Mouse (Mus musculus) neural tube, embryonic 11.5 days (tissue): ENCODE measurements around the gene Ankmy1. TPM values are rescaled to one million over a fixed set of nuclear protein-coding genes. Genes with fewer than 3 reads are reported as not detected.

ENCODE experiments used
- ATAC-seq: fragments of 200-750 bp; cut with Nextera tagmentation; 2 replicates; pipeline ENCODE4 v1.8.0; 2017; ENCODE audit warnings: moderate number of reproducible peaks, mild to moderate bottlenecking, moderate TSS enrichment, moderate library complexity; ENCODE audit not compliant: insufficient read depth, low FRiP score, low TSS enrichment
- DNase-seq: peaks from one replicate; pipeline ENCODE4 v3.0.0-alpha.2; 2015; ENCODE audit warnings: low spot score
- H3K27ac ChIP-seq: fragments of 300-500 bp; sonication (generic); 2 replicates; pipeline ENCODE4 v1.5.1; 2014; ENCODE audit warnings: low read depth, mild to moderate bottlenecking, low read length
- H3K27me3 ChIP-seq: fragments of 300-500 bp; sonication (generic); 2 replicates; pipeline ENCODE4 v1.6.1; 2014; ENCODE audit warnings: mild to moderate bottlenecking, low read length, mixed read lengths; ENCODE audit not compliant: control insufficient read depth, insufficient read depth
- H3K36me3 ChIP-seq: fragments of 300-500 bp; sonication (generic); 2 replicates; pipeline ENCODE4 v1.6.1; 2014; ENCODE audit warnings: mild to moderate bottlenecking, low read length, moderate library complexity, mixed read lengths; ENCODE audit not compliant: control insufficient read depth, insufficient read depth
- H3K4me1 ChIP-seq: fragments of 300-500 bp; sonication (generic); 2 replicates; pipeline ENCODE4 v1.6.1; 2014; ENCODE audit warnings: low read length, mixed read lengths; ENCODE audit not compliant: control insufficient read depth, insufficient read depth
- H3K4me2 ChIP-seq: fragments of 300-500 bp; sonication (generic); 2 replicates; pipeline ENCODE4 v1.6.1; 2014; ENCODE audit warnings: low read depth, mild to moderate bottlenecking, moderate library complexity
- H3K4me3 ChIP-seq: fragments of 300-500 bp; sonication (generic); 2 replicates; pipeline ENCODE4 v1.5.1; 2014; ENCODE audit warnings: low read depth, low read length
- H3K9ac ChIP-seq: fragments of 300-500 bp; sonication (generic); 2 replicates; pipeline ENCODE4 v1.6.1; 2014; ENCODE audit warnings: mild to moderate bottlenecking, low read length
- H3K9me3 ChIP-seq: fragments of 300-500 bp; sonication (generic); 2 replicates; pipeline ENCODE4 v1.6.1; 2016; ENCODE audit warnings: low read length; ENCODE audit not compliant: control insufficient read depth
- WGBS: fragments of 180-500 bp; shearing (Covaris S2); extraction: QIAGEN DNeasy Blood & Tissue Kit; methylation state at CpG from one replicate; pipeline ENCODE4 v1.1.7; 2014; 5-methylcytosine and 5-hydroxymethylcytosine counted together
- microRNA counts: library from miRNA; unstranded; fragments of <30 nt; microRNA quantifications from one replicate; lab custom pipeline; 2015
- microRNA-seq: library from miRNA; unstranded; fragments of <30 nt; microRNA quantifications from one replicate; pipeline ENCODE4, GENCODE M21; 2016
- polyA plus RNA-seq: library from polyadenylated mRNA; unstranded; fragments of >200 nt; fragmentation: Nextera tagmentation; extraction: Ambion mirVana; gene quantifications from 2 replicates; pipeline ENCODE4 v1.2.1, GENCODE M21; 2014

Ankmy1 gene
- polyA plus RNA-seq, 1 experiment from 2014 or later, result 0.23 TPM

DNA sequence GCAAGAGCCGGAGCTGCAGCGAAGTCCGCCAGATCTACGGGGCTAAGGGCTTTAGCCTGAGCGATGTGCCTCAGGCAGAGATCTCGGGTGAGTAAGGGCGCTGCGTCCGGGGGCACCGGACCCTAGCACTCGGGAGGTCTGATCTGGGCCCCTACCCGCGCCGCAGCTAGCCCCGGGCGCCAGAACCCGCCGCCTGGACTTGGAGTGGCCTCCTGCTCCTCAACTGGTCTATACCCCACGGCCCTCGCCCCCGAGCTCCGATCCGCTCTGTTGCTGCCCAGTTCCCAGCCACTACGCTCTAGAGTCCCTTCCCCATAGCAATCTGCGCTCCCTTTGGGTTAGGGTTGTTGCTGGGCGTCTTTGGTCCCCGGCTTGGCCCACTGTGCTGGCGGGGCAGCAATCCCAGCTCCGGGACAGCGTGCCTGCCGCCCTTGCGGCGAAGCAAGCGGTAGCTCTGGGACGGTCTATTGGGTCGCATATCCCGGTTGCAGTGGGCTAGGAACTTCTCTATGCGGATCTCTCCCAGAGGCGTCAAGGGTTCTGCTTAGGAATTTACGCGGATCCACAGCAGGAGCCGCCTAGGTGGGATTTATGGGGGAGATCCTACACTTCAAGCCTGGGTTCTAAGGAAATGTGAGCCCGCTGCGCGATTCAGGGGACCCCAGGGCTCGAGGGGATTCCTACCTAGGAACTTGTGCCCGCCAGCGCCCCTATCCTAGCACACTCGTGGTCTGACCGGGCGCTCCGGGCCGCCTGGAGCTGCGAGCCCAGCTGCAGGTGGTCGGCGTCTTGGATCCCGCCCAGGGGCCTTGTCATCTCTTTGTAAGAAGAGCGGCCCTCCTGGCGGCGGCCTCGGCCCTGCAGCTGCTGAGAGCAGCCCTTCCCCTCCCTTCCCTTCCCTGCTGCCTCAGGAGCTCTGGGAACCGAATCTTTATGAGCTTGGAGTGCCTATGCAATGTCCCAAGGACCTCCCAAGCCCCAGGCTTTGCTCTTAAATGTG is 70.4 kb downstream of the Ankmy1 start:
- peak overlapping the region; percentile 83 for H3K27ac ChIP-seq
- peak overlapping the region; percentile 66 for H3K4me2 ChIP-seq
- H3K4me3 ChIP-seq, result peak overlapping the region; percentile 91
- H3K27me3 ChIP-seq, result no peaks in the 10 kb centered on the region
- DNase-seq, result peak; percentile 83
- ATAC-seq, result peak; percentile 33
- H3K9ac ChIP-seq, result peak overlapping the region; percentile 96
- H3K36me3 ChIP-seq, result no peaks in the 10 kb centered on the region
- H3K4me1 ChIP-seq, result peaks cover 12% of the 10 kb centered on the region
- no peaks in the 10 kb centered on the region for H3K9me3 ChIP-seq
- under 1% methylated on average over 62 of the region's 62 CpGs for WGBS

DNA sequence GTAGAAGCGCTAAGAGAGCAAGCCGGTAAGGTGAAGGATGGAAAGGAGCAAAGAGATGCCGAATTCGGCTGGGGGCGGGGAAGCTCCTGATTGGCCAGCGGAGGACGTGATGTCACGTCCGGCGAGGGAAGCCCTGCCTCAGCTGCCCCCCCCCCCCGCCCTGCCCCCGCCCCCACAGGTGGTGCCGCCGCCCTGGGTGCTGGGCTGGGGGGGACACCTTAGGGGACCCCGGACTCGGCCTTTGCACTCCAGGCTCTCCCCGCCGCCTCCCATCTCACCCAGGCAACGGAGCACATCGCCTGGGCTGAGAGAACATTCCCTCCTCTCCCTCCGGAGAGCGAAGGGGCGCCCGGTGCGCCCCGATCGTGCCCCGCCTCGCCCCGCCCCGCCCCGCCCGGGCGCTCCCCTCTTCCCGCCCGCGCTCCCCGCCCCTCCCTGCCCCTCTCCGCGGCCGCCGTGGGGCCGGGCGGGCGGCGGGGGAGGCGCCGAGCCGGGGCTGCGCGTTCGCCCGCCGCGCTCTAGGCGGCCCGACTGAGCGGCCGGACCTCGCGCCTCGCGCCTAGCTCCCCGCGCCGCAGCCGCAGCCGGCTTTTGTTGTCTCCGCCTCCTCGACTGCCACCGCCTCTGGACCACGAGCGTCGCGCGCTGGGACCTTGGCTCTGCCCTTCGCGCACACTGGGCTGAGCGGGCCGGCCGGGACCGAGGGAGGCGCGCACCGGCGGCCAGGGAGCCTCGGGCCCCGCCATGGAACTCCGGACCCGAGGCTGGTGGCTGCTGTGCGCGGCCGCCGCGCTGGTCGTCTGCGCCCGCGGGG is 71.3 kb downstream of the Ankmy1 start, which contains the start of gene Gpc1:
Gpc1 (plus strand) TSS at position 458 of the 814 bp plus-strand sequence.
- 0% methylated on average over 42 of the region's 99 CpGs for WGBS
- H3K4me1 ChIP-seq, result peaks cover 12% of the 10 kb centered on the region

DNA sequence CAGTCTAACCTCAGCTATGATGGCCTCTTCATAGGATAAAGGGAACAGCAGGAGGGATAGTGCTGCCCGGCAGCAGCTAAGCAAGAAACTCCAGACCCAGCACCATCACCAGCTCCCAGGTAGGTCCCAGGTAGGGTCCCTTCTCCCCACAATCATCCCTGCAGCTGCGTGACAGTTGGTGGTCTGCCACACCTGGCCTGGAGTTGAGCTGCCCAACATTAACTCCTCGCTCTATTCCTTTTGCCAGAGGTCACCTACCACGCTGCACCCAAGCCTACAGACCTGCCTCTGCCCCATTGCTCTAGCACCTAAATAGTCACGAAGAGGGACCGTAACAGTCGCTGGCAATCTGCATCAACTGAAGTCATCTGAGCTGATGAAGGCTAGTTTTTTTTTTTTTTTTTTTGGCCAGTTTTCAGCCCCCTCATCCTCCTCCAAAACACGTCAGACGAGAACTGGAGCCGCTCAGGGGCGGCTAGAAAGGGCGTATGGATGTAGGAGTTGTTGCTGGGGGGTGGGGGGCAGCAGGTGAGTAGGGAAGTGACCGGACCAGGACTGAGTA is 72.0 kb downstream of the Ankmy1 start:
- no peaks in the 10 kb centered on the region for H3K9me3 ChIP-seq
- H3K4me2 ChIP-seq, result peak overlapping the region; percentile 66
- H3K9ac ChIP-seq, result peak overlapping the region; percentile 96; the same call in 1 of the 2 replicates
- H3K36me3 ChIP-seq, result no peaks in the 10 kb centered on the region
- H3K4me1 ChIP-seq, result peaks cover 12% of the 10 kb centered on the region
- 5% methylated on average over 13 of the region's 13 CpGs for WGBS
- no peak for DNase-seq
- H3K4me3 ChIP-seq, result peak overlapping the region; percentile 91
- peak overlapping the region; percentile 83; the same call in 1 of the 2 replicates for H3K27ac ChIP-seq
- H3K27me3 ChIP-seq, result no peaks in the 10 kb centered on the region
- no peak for ATAC-seq

More for the DNA sequence above, 71.3 kb downstream of the Ankmy1 start, which contains the start of gene Gpc1:
- DNase-seq (peak; percentile 89), ATAC-seq (peak; percentile 72)
- H3K4me3 ChIP-seq, result peak within 1 kb of the TSS; percentile 91
- peak within 1 kb of the TSS; percentile 66 for H3K4me2 ChIP-seq
- no peaks in the 10 kb centered on the region for H3K36me3 ChIP-seq
- no peaks in the 10 kb centered on the region for H3K27me3 ChIP-seq
- H3K9me3 ChIP-seq, result no peaks in the 10 kb centered on the region
- peak within 1 kb of the TSS; percentile 83 for H3K27ac ChIP-seq
- peak within 1 kb of the TSS; percentile 96 for H3K9ac ChIP-seq

DNA sequence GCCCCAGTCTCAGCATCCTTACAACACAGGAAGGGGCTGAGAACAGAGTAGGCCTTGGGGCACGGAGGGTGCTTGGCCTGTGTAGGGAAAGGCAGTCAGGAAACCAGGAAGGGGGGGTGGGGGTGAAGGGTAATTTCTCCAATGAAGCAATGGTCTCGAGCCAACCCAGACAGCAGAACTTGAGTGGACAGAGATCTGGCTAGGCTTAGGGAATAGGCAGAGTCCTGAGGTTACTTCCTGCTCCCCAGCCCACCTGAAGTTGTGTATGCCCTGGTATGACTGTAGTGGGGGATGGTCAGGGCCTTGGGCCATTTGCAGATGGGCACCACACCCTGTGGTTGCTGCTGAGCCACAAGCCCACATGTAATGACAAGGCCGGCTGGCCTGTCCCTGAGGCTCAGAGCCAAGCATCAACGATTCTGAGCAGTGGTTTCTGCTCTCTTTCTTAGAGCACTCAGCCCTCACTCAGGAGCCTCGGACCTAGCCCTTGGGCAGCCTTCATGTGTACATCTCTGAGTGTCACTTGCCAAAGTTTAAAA is 86.9 kb downstream of the Ankmy1 start:
- no peak overlapping the region for H3K4me2 ChIP-seq
- H3K9me3 ChIP-seq, result no peaks in the 10 kb centered on the region
- no peak overlapping the region for H3K9ac ChIP-seq
- no peaks in the 10 kb centered on the region for H3K27me3 ChIP-seq
- WGBS, result 75% methylated on average over 5 of the region's 5 CpGs
- no peak overlapping the region for H3K27ac ChIP-seq
- H3K36me3 ChIP-seq, result no peaks in the 10 kb centered on the region
- ATAC-seq, result no peak
- no peaks in the 10 kb centered on the region for H3K4me1 ChIP-seq
- H3K4me3 ChIP-seq, result no peak overlapping the region
- no peak for DNase-seq

DNA sequence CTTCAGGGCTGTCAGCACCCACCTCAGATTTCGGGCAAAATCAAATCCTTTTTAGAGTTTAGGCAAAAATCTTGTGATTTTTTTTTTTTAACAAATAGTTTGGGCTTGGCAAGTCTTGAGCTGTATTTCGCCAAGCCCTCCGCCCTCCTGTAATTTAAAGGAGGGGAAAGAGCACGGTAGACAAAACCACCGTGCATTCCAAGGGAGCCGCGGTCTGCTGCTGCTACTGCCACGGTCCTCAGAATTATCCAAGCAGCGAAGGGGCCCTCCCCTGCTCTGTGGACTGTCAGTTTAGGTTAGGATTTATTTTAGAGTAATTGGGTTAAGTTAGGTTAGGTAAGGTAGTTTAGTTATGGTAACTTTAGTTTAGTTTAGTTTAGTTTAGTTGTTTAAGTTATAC is 87.6 kb downstream of the Ankmy1 start:
- no peak overlapping the region for H3K9ac ChIP-seq
- no peaks in the 10 kb centered on the region for H3K27me3 ChIP-seq
- no peak overlapping the region for H3K4me3 ChIP-seq
- ATAC-seq (no peak), DNase-seq (no peak)
- H3K36me3 ChIP-seq, result no peaks in the 10 kb centered on the region
- H3K27ac ChIP-seq, result no peak overlapping the region
- H3K4me1 ChIP-seq, result no peaks in the 10 kb centered on the region
- WGBS, result 78% methylated on average over 9 of the region's 9 CpGs
- no peak overlapping the region for H3K4me2 ChIP-seq
- H3K9me3 ChIP-seq, result no peaks in the 10 kb centered on the region

DNA sequence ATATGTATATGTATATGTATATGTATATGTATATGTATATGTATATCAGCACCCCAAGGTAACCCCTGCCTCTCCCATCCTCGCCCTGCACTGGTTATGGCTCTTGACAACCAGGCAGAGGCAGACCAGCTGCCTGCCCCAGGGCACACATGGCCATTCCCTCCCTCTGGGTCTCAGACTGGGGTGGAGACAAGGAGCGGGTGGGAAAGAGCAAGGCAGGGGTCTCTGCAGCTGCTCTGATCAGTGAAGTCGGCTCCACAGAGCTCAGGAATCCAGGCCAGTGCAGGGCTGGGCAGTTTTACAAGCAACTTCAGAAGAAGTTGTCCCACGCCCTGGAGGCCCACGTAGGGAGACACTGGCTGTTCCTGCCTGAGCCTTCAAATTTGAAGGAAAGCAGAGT is 88.4 kb downstream of the Ankmy1 start:
- 60% methylated on average over 5 of the region's 5 CpGs for WGBS
- no peak overlapping the region for H3K27ac ChIP-seq
- no peak overlapping the region for H3K4me3 ChIP-seq
- H3K9me3 ChIP-seq, result no peaks in the 10 kb centered on the region
- H3K27me3 ChIP-seq, result no peaks in the 10 kb centered on the region
- no peak overlapping the region for H3K4me2 ChIP-seq
- ATAC-seq, result no peak
- no peaks in the 10 kb centered on the region for H3K36me3 ChIP-seq
- no peaks in the 10 kb centered on the region for H3K4me1 ChIP-seq
- H3K9ac ChIP-seq, result no peak overlapping the region
- DNase-seq, result no peak

MicroRNAs encoded within 50 kb of the gene (microRNA counts, 519-probe panel; counts per million panel counts)
- microRNA mmu-miR-149 (lab: Ali Mortazavi, UCI), result 4,571 counts per million, percentile 83 among the panel's probes with 10 or more counts

Small RNA genes lying within 50 kb of the gene (microRNA-seq; reads per million reads assigned to microRNA genes)
- 4,955 reads per million, percentile 91 among the genes with 10 or more reads in this experiment for gene Mir149

Other genes starting within 250 kb of the Ankmy1 start
- 49.5 and 52.5 TPM in 2 replicates for gene Gpc1, start 71.3 kb downstream of the Ankmy1 start, polyA plus RNA-seq
- gene Dusp28, start 4.1 kb upstream of the Ankmy1 start, polyA plus RNA-seq, result 8.6 and 9.4 TPM in 2 replicates
- gene Rnpepl1, start 7.9 kb upstream of the Ankmy1 start, polyA plus RNA-seq, result 22.3 and 25.6 TPM in 2 replicates
- 39.2 and 43.4 TPM in 2 replicates for gene Capn10, start 31.5 kb upstream of the Ankmy1 start, polyA plus RNA-seq
- gene Gpr35, start 48.0 kb upstream of the Ankmy1 start, polyA plus RNA-seq, result 0.13 and 0.55 TPM in 2 replicates
- gene Aqp12, start 103.4 kb upstream of the Ankmy1 start, polyA plus RNA-seq, result not detected in 2 replicates
- 58.0 and 73.8 TPM in 2 replicates for gene Kif1a, start 199.0 kb upstream of the Ankmy1 start, polyA plus RNA-seq
- gene Agxt, start 232.3 kb upstream of the Ankmy1 start, polyA plus RNA-seq, result not detected in 2 replicates